Mouse (Mus musculus) embryo, embryonic 11 days (tissue): Measurements from ENCODE around the gene Gm10490.

Experiments used
- DNase-seq: peaks from one replicate; pipeline ENCODE4 v3.0.0-alpha.2; 2015

Gene Gm10490

DNA sequence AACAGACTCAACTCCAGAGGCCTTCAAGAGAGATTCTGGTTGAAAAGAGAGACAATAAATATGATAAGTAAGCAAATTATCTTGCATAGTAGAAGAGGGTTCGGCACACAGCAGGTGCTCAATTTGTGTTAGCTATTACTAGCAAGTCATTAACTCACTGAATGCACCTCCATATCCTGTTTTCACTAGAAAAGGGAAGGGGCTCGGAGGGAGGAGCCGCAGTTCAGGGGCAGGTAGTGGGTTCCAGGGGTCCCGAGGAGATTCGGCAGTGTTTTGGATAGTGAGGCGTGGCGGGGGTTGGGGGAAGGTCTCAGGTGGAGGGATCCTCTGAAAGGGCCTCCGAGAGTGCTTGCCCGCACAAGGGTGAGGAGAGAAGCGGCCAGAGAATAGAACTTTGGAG, 17.8 kb downstream of the Gm10490 start:
- no peak for DNase-seq

DNA sequence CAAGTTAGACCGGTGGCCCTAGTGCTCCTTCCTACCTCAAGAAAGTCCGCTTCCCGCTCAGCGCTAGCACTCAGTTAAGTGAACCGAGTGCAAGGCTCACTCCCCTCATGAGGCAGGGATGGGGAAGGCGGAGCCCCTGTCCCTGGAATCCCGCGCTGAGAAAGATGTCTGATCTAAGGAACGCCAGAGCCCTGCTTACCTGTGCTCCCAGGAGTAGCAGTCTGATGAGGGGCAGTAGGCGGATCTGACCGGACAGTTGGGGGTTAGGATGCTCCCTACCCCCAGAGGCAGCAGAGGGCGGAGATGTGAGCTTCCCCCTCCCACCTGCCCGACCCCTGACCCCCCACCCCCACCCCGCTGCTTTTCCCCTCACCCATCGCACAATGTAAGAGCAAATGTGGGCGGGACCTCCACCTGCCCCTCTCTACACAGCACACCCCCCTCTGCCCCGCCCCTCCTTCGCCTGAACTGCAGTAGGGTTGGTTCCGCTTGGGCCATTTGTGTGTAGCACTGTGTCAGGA, 19.0 kb downstream of the Gm10490 start, which contains the start of gene Eras:
TSS of gene Eras (minus strand) at position 338 of the 521 bp plus-strand sequence.
- DNase-seq: no peak

GRCm38 (mm10) chrX:7936874-7937273, 27.5 kb downstream of the Gm10490 start:
- DNase-seq: no peak

DNA sequence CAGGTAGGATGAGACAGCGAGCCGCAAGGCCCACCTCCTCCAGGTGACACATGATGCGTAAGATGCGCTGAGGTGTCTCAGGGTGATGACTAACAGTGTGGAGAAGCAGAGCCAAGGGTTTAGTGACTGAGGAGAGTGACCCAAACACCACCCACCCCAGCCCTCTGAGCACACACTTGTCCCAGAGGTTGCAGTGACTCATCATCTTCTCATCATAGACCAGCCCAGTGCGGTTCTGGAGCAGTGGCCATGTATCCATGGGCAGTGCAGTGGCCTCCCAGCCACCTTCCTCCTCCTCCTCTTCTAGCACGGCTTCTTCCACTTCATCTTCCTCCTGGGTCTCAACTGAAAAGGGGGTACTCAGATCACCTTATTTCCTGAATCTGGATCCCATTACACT, 28.3 kb downstream of the Gm10490 start:
- no peak for DNase-seq

DNA sequence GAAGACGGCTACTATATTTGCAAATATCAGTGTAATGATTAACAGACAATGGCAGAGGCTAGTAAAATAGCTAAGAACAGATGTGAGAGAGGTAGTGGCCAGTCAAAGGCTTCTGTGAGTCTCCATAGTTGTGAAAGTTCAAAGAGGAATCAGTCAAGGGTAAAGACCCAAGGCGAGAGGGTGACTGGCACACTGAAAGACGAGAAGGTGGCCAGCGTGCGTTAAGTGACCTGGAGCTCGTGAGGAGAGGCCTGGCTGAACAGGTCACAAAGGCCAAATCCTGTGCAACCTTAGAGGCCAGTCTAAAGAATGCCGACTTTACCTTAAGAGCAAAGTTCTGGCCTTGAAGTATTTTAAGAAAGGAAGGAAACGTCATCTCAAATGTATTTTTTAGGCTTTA, 36.3 kb downstream of the Gm10490 start:
- no peak for DNase-seq

DNA sequence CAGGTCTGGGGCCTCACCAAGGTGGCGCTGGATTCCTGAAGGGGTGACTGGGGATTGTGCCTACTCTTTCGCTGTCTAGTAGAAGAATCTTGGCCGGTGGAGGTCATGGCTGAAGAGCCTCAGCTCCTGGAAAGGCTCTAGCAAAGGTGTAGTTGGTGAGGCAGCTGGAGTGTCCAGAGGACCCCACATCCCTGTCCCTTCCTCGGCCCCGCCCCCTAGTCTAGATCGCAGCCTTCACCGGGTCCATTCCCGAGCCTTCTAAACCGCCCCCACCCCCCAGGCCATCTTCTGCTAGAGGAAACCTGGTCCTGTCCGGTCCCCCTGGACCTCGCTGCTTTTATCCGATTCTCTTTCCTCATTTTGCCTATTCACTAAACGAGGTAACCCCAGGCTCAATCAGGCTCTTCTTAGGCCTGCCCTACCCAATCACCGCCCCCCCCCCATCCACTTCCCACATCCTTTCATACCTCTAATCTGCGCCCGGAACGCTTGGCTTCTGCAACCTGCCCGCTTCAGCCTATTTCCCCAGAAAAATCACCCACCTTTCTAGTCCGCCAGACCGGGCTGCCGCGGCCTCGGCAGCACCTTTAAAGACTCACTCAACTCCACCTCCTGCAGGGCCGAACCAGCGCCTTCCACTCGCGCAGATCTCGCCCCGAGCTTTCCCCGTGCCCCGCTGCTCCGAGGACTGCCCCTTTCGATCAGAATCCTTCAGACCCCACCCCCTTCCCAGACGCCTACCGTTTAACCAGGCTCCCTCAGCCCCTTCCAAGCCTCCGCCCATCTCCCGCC, 38.0 kb downstream of the Gm10490 start, which contains the start of gene Hdac6:
TSS of gene Hdac6 (minus strand) at position 782 of the 792 bp plus-strand sequence.
- DNase-seq: no peak

GRCm38 (mm10) chrX:7947900-7948492, 38.7 kb downstream of the Gm10490 start:
- DNase-seq: peak; percentile 92

DNA sequence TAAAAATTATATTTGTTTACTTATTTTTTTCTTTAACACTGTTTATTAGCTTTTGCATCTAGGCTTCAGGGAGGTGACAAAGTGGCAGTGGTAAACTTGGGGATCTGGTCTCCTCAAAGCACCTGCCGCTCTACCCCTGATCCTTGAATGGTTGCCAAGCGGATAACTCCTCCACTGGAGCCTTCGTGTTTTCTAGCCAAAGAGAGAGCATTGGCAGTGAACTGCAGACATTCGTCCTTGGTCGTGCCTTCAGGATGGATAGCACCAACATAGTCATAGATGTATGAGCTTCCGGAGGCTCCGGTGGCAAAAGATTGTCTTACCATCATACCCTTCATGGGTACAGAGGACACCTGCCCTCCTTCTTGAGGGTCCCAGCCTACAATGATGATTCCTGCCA, 40.7 kb downstream of the Gm10490 start:
- DNase-seq: no peak

GRCm38 (mm10) chrX:7958868-7959267, 49.5 kb downstream of the Gm10490 start:
- DNase-seq: no peak
